Mouse (Mus musculus): ENCODE results near the gene Zfp574. TPM values are rescaled to one million over a fixed set of nuclear protein-coding genes. Genes with fewer than 3 reads are reported as not detected.
A peak's percentile ranks its signal among the peaks of the same experiment; 100 is the strongest.

The Zfp574 gene
- polyA plus RNA-seq, 2 experiments = 28.0 to 33.3 TPM

GRCm38 (mm10) chr7:25077414-25077755, 5.0 kb downstream of the Zfp574 start:
- WGBS = 3% methylated on average over 27 of the region's 33 CpGs
- Histone ChIP-seq H3K27me3 (ENCODE audit: control insufficient read depth, insufficient read depth, low read length) (no peaks in the 10 kb centered on the region), H3K4me2 (replicated peaks; ENCODE audit: low read depth, low read length, severe bottlenecking) (peak overlapping the region; percentile 75), H3K4me1 (ENCODE audit: control insufficient read depth, insufficient read depth, low read length) (peaks cover 20% of the 10 kb centered on the region), H3K4me3 (replicated peaks; ENCODE audit: low read length) (peak overlapping the region; percentile 70), H3K9ac (ENCODE audit: low read depth, low read length, severe bottlenecking) (peak overlapping the region; percentile 83), H3K27ac (replicated peaks; ENCODE audit: low read depth, low read length) (peak overlapping the region; percentile 84), H3K9me3 (ENCODE audit: control insufficient read depth, low read length) (no peaks in the 10 kb centered on the region), H3K36me3 (ENCODE audit: control insufficient read depth, insufficient read depth, low read length) (peaks cover 32% of the 10 kb centered on the region)
- ATAC-seq (ENCODE audit: low FRiP score, low read depth) (peak; percentile 48), DNase-seq (ENCODE audit: low spot score) (no peak)
- no peak for TF ChIP-seq POLR2A (IDR thresholded peaks at IDR 0.05; ENCODE audit: borderline replicate concordance, extremely low read depth, insufficient read depth, insufficient read length)

GRCm38 (mm10) chr7:25079496-25080026, 7.2 kb downstream of the Zfp574 start:
- no peak for ATAC-seq (ENCODE audit: low FRiP score, low read depth)
- no peak for DNase-seq (ENCODE audit: low spot score)
- H3K9me3 ChIP-seq (ENCODE audit: control insufficient read depth, low read length) = no peaks in the 10 kb centered on the region
- H3K27ac ChIP-seq (replicated peaks; ENCODE audit: low read depth, low read length) = no peak overlapping the region
- no peak for TF ChIP-seq POLR2A (IDR thresholded peaks at IDR 0.05; ENCODE audit: borderline replicate concordance, extremely low read depth, insufficient read depth, insufficient read length)
- H3K36me3 ChIP-seq (ENCODE audit: control insufficient read depth, insufficient read depth, low read length) = peaks cover 54% of the 10 kb centered on the region
- H3K4me3 ChIP-seq (replicated peaks; ENCODE audit: low read length) = no peak overlapping the region
- no peak overlapping the region for H3K4me2 ChIP-seq (replicated peaks; ENCODE audit: low read depth, low read length, severe bottlenecking)
- H3K4me1 ChIP-seq (ENCODE audit: control insufficient read depth, insufficient read depth, low read length) = peaks cover 11% of the 10 kb centered on the region
- no peaks in the 10 kb centered on the region for H3K27me3 ChIP-seq (ENCODE audit: control insufficient read depth, insufficient read depth, low read length)
- H3K9ac ChIP-seq (ENCODE audit: low read depth, low read length, severe bottlenecking) = no peak overlapping the region
- 85% methylated on average over 12 of the region's 12 CpGs for WGBS

- H3K36me3 ChIP-seq (ENCODE audit: control insufficient read depth, insufficient read depth, low read length) = peaks cover 62% of the 10 kb centered on the region
- no peaks in the 10 kb centered on the region for H3K27me3 ChIP-seq (ENCODE audit: control insufficient read depth, insufficient read depth, low read length)
- no peak overlapping the region for H3K4me2 ChIP-seq (replicated peaks; ENCODE audit: low read depth, low read length, severe bottlenecking)
- no peak overlapping the region for H3K27ac ChIP-seq (replicated peaks; ENCODE audit: low read depth, low read length)
- no peak overlapping the region for H3K9ac ChIP-seq (ENCODE audit: low read depth, low read length, severe bottlenecking)
- no peak for DNase-seq (ENCODE audit: low spot score)
- 90% methylated on average over 13 of the region's 13 CpGs for WGBS
- H3K4me1 ChIP-seq (ENCODE audit: control insufficient read depth, insufficient read depth, low read length) = peaks cover 11% of the 10 kb centered on the region
- no peak for ATAC-seq (ENCODE audit: low FRiP score, low read depth)
- H3K4me3 ChIP-seq (replicated peaks; ENCODE audit: low read length) = no peak overlapping the region
- no peak for TF ChIP-seq POLR2A (IDR thresholded peaks at IDR 0.05; ENCODE audit: borderline replicate concordance, extremely low read depth, insufficient read depth, insufficient read length)
- no peaks in the 10 kb centered on the region for H3K9me3 ChIP-seq (ENCODE audit: control insufficient read depth, low read length)
Measured at GRCm38 (mm10) chr7:25080431-25080830, 8.1 kb downstream of the Zfp574 start.

GRCm38 (mm10) chr7:25082510-25082909, 10.1 kb downstream of the Zfp574 start:
- H3K9ac ChIP-seq (ENCODE audit: low read depth, low read length, severe bottlenecking) = no peak overlapping the region
- no peak overlapping the region for H3K4me3 ChIP-seq (replicated peaks; ENCODE audit: low read length)
- H3K36me3 ChIP-seq (ENCODE audit: control insufficient read depth, insufficient read depth, low read length) = peaks cover 67% of the 10 kb centered on the region
- H3K4me2 ChIP-seq (replicated peaks; ENCODE audit: low read depth, low read length, severe bottlenecking) = no peak overlapping the region
- TF ChIP-seq POLR2A (IDR thresholded peaks at IDR 0.05; ENCODE audit: borderline replicate concordance, extremely low read depth, insufficient read depth, insufficient read length) = no peak
- no peak overlapping the region for H3K27ac ChIP-seq (replicated peaks; ENCODE audit: low read depth, low read length)
- H3K9me3 ChIP-seq (ENCODE audit: control insufficient read depth, low read length) = no peaks in the 10 kb centered on the region
- DNase-seq (ENCODE audit: low spot score) (no peak), ATAC-seq (ENCODE audit: low FRiP score, low read depth) (no peak)
- H3K4me1 ChIP-seq (ENCODE audit: control insufficient read depth, insufficient read depth, low read length) = peaks cover 11% of the 10 kb centered on the region
- WGBS = 85% methylated on average over 4 of the region's 4 CpGs
- H3K27me3 ChIP-seq (ENCODE audit: control insufficient read depth, insufficient read depth, low read length) = no peaks in the 10 kb centered on the region

GRCm38 (mm10) chr7:25084621-25085020, 12.3 kb downstream of the Zfp574 start:
- no peak for TF ChIP-seq POLR2A (IDR thresholded peaks at IDR 0.05; ENCODE audit: borderline replicate concordance, extremely low read depth, insufficient read depth, insufficient read length)
- Histone ChIP-seq H3K9me3 (ENCODE audit: control insufficient read depth, low read length) (no peaks in the 10 kb centered on the region), H3K9ac (ENCODE audit: low read depth, low read length, severe bottlenecking) (no peak overlapping the region), H3K27ac (replicated peaks; ENCODE audit: low read depth, low read length) (no peak overlapping the region), H3K4me3 (replicated peaks; ENCODE audit: low read length) (no peak overlapping the region), H3K36me3 (ENCODE audit: control insufficient read depth, insufficient read depth, low read length) (peaks cover 62% of the 10 kb centered on the region), H3K4me1 (ENCODE audit: control insufficient read depth, insufficient read depth, low read length) (no peaks in the 10 kb centered on the region), H3K4me2 (replicated peaks; ENCODE audit: low read depth, low read length, severe bottlenecking) (no peak overlapping the region), H3K27me3 (ENCODE audit: control insufficient read depth, insufficient read depth, low read length) (no peaks in the 10 kb centered on the region)
- ATAC-seq (ENCODE audit: low FRiP score, low read depth) (no peak), DNase-seq (ENCODE audit: low spot score) (no peak)
- WGBS = 88% methylated on average over 5 of the region's 5 CpGs

- no peak overlapping the region for H3K9ac ChIP-seq (ENCODE audit: low read depth, low read length, severe bottlenecking)
- H3K4me2 ChIP-seq (replicated peaks; ENCODE audit: low read depth, low read length, severe bottlenecking) = no peak overlapping the region
- DNase-seq (ENCODE audit: low spot score) (no peak), ATAC-seq (ENCODE audit: low FRiP score, low read depth) (no peak)
- WGBS = 53% methylated on average over 3 of the region's 3 CpGs
- H3K9me3 ChIP-seq (ENCODE audit: control insufficient read depth, low read length) = no peaks in the 10 kb centered on the region
- peaks cover 42% of the 10 kb centered on the region for H3K36me3 ChIP-seq (ENCODE audit: control insufficient read depth, insufficient read depth, low read length)
- no peaks in the 10 kb centered on the region for H3K27me3 ChIP-seq (ENCODE audit: control insufficient read depth, insufficient read depth, low read length)
- no peaks in the 10 kb centered on the region for H3K4me1 ChIP-seq (ENCODE audit: control insufficient read depth, insufficient read depth, low read length)
- no peak overlapping the region for H3K4me3 ChIP-seq (replicated peaks; ENCODE audit: low read length)
- H3K27ac ChIP-seq (replicated peaks; ENCODE audit: low read depth, low read length) = no peak overlapping the region
- no peak for TF ChIP-seq POLR2A (IDR thresholded peaks at IDR 0.05; ENCODE audit: borderline replicate concordance, extremely low read depth, insufficient read depth, insufficient read length)
Measured at GRCm38 (mm10) chr7:25086656-25087055, 14.3 kb downstream of the Zfp574 start.
